Comparison of ENCODE assay signal across 8 mouse cellular contexts in genomic region chr3:127853431-127854206, GRCm38 (mm10). TPM values are rescaled to one million over a fixed set of nuclear protein-coding genes. Genes with fewer than 3 reads are reported as not detected.
DNase-seq lines count a peak whose midpoint lies in the region; ATAC-seq and TF ChIP-seq lines count a peak whose summit lies in the region.

No protein-coding gene starts in this region.

- no peaks in the 10 kb centered on the region for H3K36me3 ChIP-seq in heart, embryonic 13.5 days
- no peaks in the 10 kb centered on the region for H3K36me3 ChIP-seq in kidney, postnatal 0 days (ENCODE audit: insufficient read depth, low read length)
- no peaks in the 10 kb centered on the region for H3K36me3 ChIP-seq in liver, embryonic 12.5 days

- H3K27me3 ChIP-seq in heart, embryonic 13.5 days (replicated peaks) = peaks cover 26% of the 10 kb centered on the region
- H3K27me3 ChIP-seq in kidney, postnatal 0 days (ENCODE audit: insufficient read depth, low read length) = no peaks in the 10 kb centered on the region
- no peaks in the 10 kb centered on the region for H3K27me3 ChIP-seq in liver, embryonic 12.5 days (replicated peaks)

- H3K4me1 ChIP-seq in heart, embryonic 13.5 days = peaks cover 7% of the 10 kb centered on the region
- H3K4me1 ChIP-seq in kidney, postnatal 0 days (replicated peaks; ENCODE audit: insufficient read depth, low read length) = no peaks in the 10 kb centered on the region
- H3K4me1 ChIP-seq in liver, embryonic 12.5 days = peaks cover 41% of the 10 kb centered on the region

- peak; percentile 86 for TF ChIP-seq CTCF in kidney, postnatal 0 days (IDR thresholded peaks at IDR 0.05; ENCODE audit: low read depth)

- H3K4me3 ChIP-seq in heart, embryonic 13.5 days = no peak overlapping the region
- H3K4me3 ChIP-seq in kidney, postnatal 0 days (replicated peaks; ENCODE audit: low read depth, low read length) = no peak overlapping the region
- no peak overlapping the region for H3K4me3 ChIP-seq in liver, embryonic 12.5 days

- H3K4me2 ChIP-seq in heart, embryonic 13.5 days = peak overlapping the region; percentile 25; the same call in 1 of the 2 replicates
- H3K4me2 ChIP-seq in kidney, postnatal 0 days (ENCODE audit: low read length) = no peak overlapping the region
- no peak overlapping the region for H3K4me2 ChIP-seq in liver, embryonic 12.5 days

- no peak overlapping the region for H3K9ac ChIP-seq in heart, embryonic 13.5 days
- no peak overlapping the region for H3K9ac ChIP-seq in kidney, postnatal 0 days (ENCODE audit: low read depth, low read length)
- no peak overlapping the region for H3K9ac ChIP-seq in liver, embryonic 12.5 days

- DNase-seq in CD8-positive naive resting alpha-beta T cell, adult 2 months (ENCODE audit: low read depth in 2 of 2, low spot score in 2 of 2) = peak; percentile 76 to 83
- DNase-seq in c-Kit-positive CD71-negative TER-119-negative erythroid progenitor cells, embryonic 14.5 days (ENCODE audit: low read depth) = peak; percentile 44
- peak; percentile 37 for DNase-seq in fibroblast of lung, adult 2 months (ENCODE audit: low read depth)
- peak; percentile 91 for DNase-seq in kidney, postnatal 0 days (ENCODE audit: low spot score)
- peak; percentile 23 to 45 for DNase-seq in natural killer cell, adult 2 months (ENCODE audit: low spot score in 2 of 2)
- peak; percentile 69 to 83 for DNase-seq in spleen, postnatal 4 days (ENCODE audit: low spot score in 2 of 2)

- no peak for ATAC-seq in heart, embryonic 13.5 days (ENCODE audit: extremely low read depth, insufficient number of reproducible peaks, low FRiP score, low TSS enrichment)
- ATAC-seq in kidney, postnatal 0 days (replicated peaks; ENCODE audit: low FRiP score, low read depth) = peak; percentile 61; the same call in 1 of the 2 replicates
- peak; percentile 58 for ATAC-seq in liver, embryonic 12.5 days

- H3K9me3 ChIP-seq in heart, embryonic 13.5 days = no peaks in the 10 kb centered on the region
- H3K9me3 ChIP-seq in kidney, postnatal 0 days (replicated peaks; ENCODE audit: low read length) = no peaks in the 10 kb centered on the region
- H3K9me3 ChIP-seq in liver, embryonic 12.5 days (replicated peaks) = no peaks in the 10 kb centered on the region

- H3K27ac ChIP-seq in heart, embryonic 13.5 days (replicated peaks) = no peak overlapping the region
- no peak overlapping the region for H3K27ac ChIP-seq in kidney, postnatal 0 days
- no peak overlapping the region for H3K27ac ChIP-seq in liver, embryonic 12.5 days

- WGBS in heart, embryonic 13.5 days = 21% methylated on average over 15 of the region's 15 CpGs
- 31% methylated on average over 15 of the region's 15 CpGs for WGBS in kidney, postnatal 0 days
- 35% methylated on average over 15 of the region's 15 CpGs for WGBS in liver, embryonic 12.5 days (ENCODE audit: insufficient replicate concordance)

RNA-seq across cellular contexts. Expression of gene Ap1ar, which starts 16.3 kb away (rescaled TPM):
- polyA plus RNA-seq in heart, embryonic 13.5 days (2015; fragmentation: Nextera tagmentation; extraction: Ambion mirVana) = 27.5 and 30.5 TPM in 2 replicates
- 39.6 and 40.2 TPM in 2 replicates for polyA plus RNA-seq in kidney, postnatal 0 days (2015; fragmentation: Nextera tagmentation; extraction: Ambion mirVana)
- polyA plus RNA-seq in liver, embryonic 12.5 days (2016; fragmentation: Nextera tagmentation; extraction: Ambion mirVana) = 37.3 and 39.3 TPM in 2 replicates

RNA-seq across cellular contexts. Expression of gene Fam241a, which starts 42.5 kb away (rescaled TPM):
- 6.9 and 9.0 TPM in 2 replicates for polyA plus RNA-seq in heart, embryonic 13.5 days (2015; fragmentation: Nextera tagmentation; extraction: Ambion mirVana)
- polyA plus RNA-seq in kidney, postnatal 0 days (2015; fragmentation: Nextera tagmentation; extraction: Ambion mirVana) = 14.1 and 16.6 TPM in 2 replicates
- polyA plus RNA-seq in liver, embryonic 12.5 days (2016; fragmentation: Nextera tagmentation; extraction: Ambion mirVana) = 61.8 and 62.3 TPM in 2 replicates

Comparison
In these comparisons a context has a peak if more than half of its experiments do, and no peak if none do; other contexts are left out.
1. DNase-seq: peak in every context shown above with its lines; median percentile 91 in kidney, postnatal 0 days; 80 in CD8-positive naive resting alpha-beta T cell, adult 2 months; 76 in spleen, postnatal 4 days; 44 in c-Kit-positive CD71-negative TER-119-negative erythroid progenitor cells, embryonic 14.5 days; 37 in fibroblast of lung, adult 2 months; 34 in natural killer cell, adult 2 months.